Mouse (Mus musculus): Measurements from ENCODE around the gene Nxpe5. TPM values are rescaled to one million over a fixed set of nuclear protein-coding genes. Genes with fewer than 3 reads are reported as not detected.

The Nxpe5 gene
- total RNA-seq, 2 experiments from 2014 or later = not detected

GRCm38 (mm10) chr5:138272409-138272923 is 46.8 kb downstream of the Nxpe5 start, which contains the start of gene Gal3st4:
Gal3st4 (minus strand) TSS chr5:138272840.
- DNase-seq (ENCODE audit: extremely low spot score in 1 of 2, low spot score in 1 of 2) = no peak

GRCm38 (mm10) chr5:138274186-138274585 is 48.5 kb downstream of the Nxpe5 start:
- DNase-seq (ENCODE audit: extremely low spot score in 1 of 2, low spot score in 1 of 2) = no peak

GRCm38 (mm10) chr5:138275216-138276050 is 49.7 kb downstream of the Nxpe5 start:
- DNase-seq (ENCODE audit: extremely low spot score in 1 of 2, low spot score in 1 of 2) = no peak

GRCm38 (mm10) chr5:138277994-138278393 is 52.3 kb downstream of the Nxpe5 start:
- DNase-seq (ENCODE audit: extremely low spot score in 1 of 2, low spot score in 1 of 2) = no peak

GRCm38 (mm10) chr5:138279585-138280424 is 54.1 kb downstream of the Nxpe5 start, which contains the start of the genes Gm43720, Gpc2 and Stag3:
Gm43720 (minus strand) TSS chr5:138279958.
Gpc2 (minus strand) TSS chr5:138280005.
Stag3 (plus strand) TSS chr5:138280240.
- peak; percentile 59 to 65 for DNase-seq (ENCODE audit: extremely low spot score in 1 of 2, low spot score in 1 of 2)

- no peak for DNase-seq (ENCODE audit: extremely low spot score in 1 of 2, low spot score in 1 of 2)
Observed at GRCm38 (mm10) chr5:138280425-138280768, 54.7 kb downstream of the Nxpe5 start.

- DNase-seq (ENCODE audit: extremely low spot score in 1 of 2, low spot score in 1 of 2) = no peak
Observed at GRCm38 (mm10) chr5:138280829-138281228, 55.1 kb downstream of the Nxpe5 start.

- no peak for DNase-seq (ENCODE audit: extremely low spot score in 1 of 2, low spot score in 1 of 2)
Observed at GRCm38 (mm10) chr5:138281798-138282197, 56.1 kb downstream of the Nxpe5 start.

GRCm38 (mm10) chr5:138283540-138283939 is 57.8 kb downstream of the Nxpe5 start:
- no peak for DNase-seq (ENCODE audit: extremely low spot score in 1 of 2, low spot score in 1 of 2)

GRCm38 (mm10) chr5:138287861-138288260 is 62.2 kb downstream of the Nxpe5 start:
- no peak for DNase-seq (ENCODE audit: extremely low spot score in 1 of 2, low spot score in 1 of 2)

- no peak for DNase-seq (ENCODE audit: extremely low spot score in 1 of 2, low spot score in 1 of 2)
Observed at GRCm38 (mm10) chr5:138291638-138292037, 65.9 kb downstream of the Nxpe5 start.

GRCm38 (mm10) chr5:138294158-138294557 is 68.5 kb downstream of the Nxpe5 start:
- DNase-seq (ENCODE audit: extremely low spot score in 1 of 2, low spot score in 1 of 2) = no peak

- DNase-seq (ENCODE audit: extremely low spot score in 1 of 2, low spot score in 1 of 2) = no peak
Observed at GRCm38 (mm10) chr5:138299613-138300012, 73.9 kb downstream of the Nxpe5 start.

Other genes starting within 250 kb of the Nxpe5 start
- gene Azgp1, start 244.4 kb upstream of the Nxpe5 start, total RNA-seq (2021) = not detected
- gene Smok3a, start 204.6 kb upstream of the Nxpe5 start, total RNA-seq (2021) = not detected
- not detected for gene Smok3b, start 204.5 kb upstream of the Nxpe5 start, total RNA-seq (2021)
- gene Smok3c, start 172.7 kb upstream of the Nxpe5 start, total RNA-seq (2021) = not detected
- gene Zkscan1, start 140.8 kb upstream of the Nxpe5 start, total RNA-seq (2021) = 10 to 100 TPM; 40.4 to 43.3 TPM
- gene Zscan21, start 109.0 kb upstream of the Nxpe5 start, total RNA-seq (2021) = 10 to 100 TPM; 14.1 to 16.7 TPM
- gene Zfp113, start 70.2 kb upstream of the Nxpe5 start, total RNA-seq (2021) = 10 to 100 TPM; 12.8 to 15.3 TPM
- gene Cops6, start 64.8 kb upstream of the Nxpe5 start, total RNA-seq (2021) = 100 to 1,000 TPM; 136 to 143 TPM
- gene Ap4m1, start 53.9 kb upstream of the Nxpe5 start, total RNA-seq (2021) = 10 to 100 TPM; 22.8 to 26.7 TPM
- gene Mcm7, start 53.5 kb upstream of the Nxpe5 start, total RNA-seq (2021) = 10 to 100 TPM; 18.3 to 19.3 TPM
- gene Taf6, start 38.4 kb upstream of the Nxpe5 start, total RNA-seq (2021) = 10 to 100 TPM; 40.5 to 42.7 TPM
- 10 to 100 TPM; 15.7 to 16.1 TPM for gene Cnpy4, start 38.4 kb upstream of the Nxpe5 start, total RNA-seq (2021)
- gene Mblac1, start 31.6 kb upstream of the Nxpe5 start, total RNA-seq (2021) = 10 to 100 TPM in 1 of 2 experiments, 1 to 10 TPM in 1; 9.1 to 10.1 TPM
- 10 to 100 TPM; 55.9 to 58.9 TPM for gene Lamtor4, start 29.6 kb downstream of the Nxpe5 start, total RNA-seq (2021)
- 10 to 100 TPM; 69.3 to 75.7 TPM for gene BC037034, start 38.1 kb downstream of the Nxpe5 start, total RNA-seq (2021)
- 1 to 10 TPM; 2.3 to 3.1 TPM for gene Gal3st4, start 46.9 kb downstream of the Nxpe5 start, total RNA-seq (2021)
- gene Gm43720, start 54.1 kb downstream of the Nxpe5 start, total RNA-seq (2021) = not detected
- 1 to 10 TPM; 3.3 to 4.8 TPM for gene Gpc2, start 54.1 kb downstream of the Nxpe5 start, total RNA-seq (2021)
- 1 to 10 TPM; 1.3 to 1.4 TPM for gene Stag3, start 54.3 kb downstream of the Nxpe5 start, total RNA-seq (2021)
- not detected for gene Pvrig, start 116.1 kb downstream of the Nxpe5 start, total RNA-seq (2021)
- 10 to 100 TPM; 24.9 to 26.3 TPM for gene Zfp157, start 215.6 kb downstream of the Nxpe5 start, total RNA-seq (2021)